Mouse (Mus musculus) erythroblast, embryonic 14.5 days (primary cell): ENCODE measurements around the gene Plcb4. TPM values are rescaled to one million over a fixed set of nuclear protein-coding genes. Genes with fewer than 3 reads are reported as not detected.

Source experiments
- H3K27me3 ChIP-seq: 2 replicates; pipeline ENCODE4 v1.6.1; 2012; ENCODE audit warnings: inconsistent platforms; ENCODE audit not compliant: control insufficient read depth
- H3K36me3 ChIP-seq: 2 replicates; pipeline ENCODE4 v1.6.1; 2012; ENCODE audit warnings: mild to moderate bottlenecking, inconsistent platforms; ENCODE audit not compliant: control insufficient read depth
- H3K4me1 ChIP-seq: 2 replicates; pipeline ENCODE4 v1.6.1; 2012; ENCODE audit warnings: inconsistent platforms; ENCODE audit not compliant: control insufficient read depth
- H3K4me3 ChIP-seq: replicated peaks from 2 replicates; pipeline ENCODE3; 2012; ENCODE audit warnings: moderate library complexity, mild to moderate bottlenecking, inconsistent platforms
- H3K9me3 ChIP-seq: 2 replicates; pipeline ENCODE4 v1.6.1; 2012; ENCODE audit warnings: low read length, inconsistent platforms, mixed read lengths; ENCODE audit not compliant: control insufficient read depth
- GATA1 ChIP-seq: IDR thresholded peaks from 2 replicates; pipeline ENCODE4 v1.6.1; 2012; ENCODE audit warnings: low read length, inconsistent platforms, mixed read lengths
- TAL1 ChIP-seq: IDR thresholded peaks from 3 replicates; pipeline ENCODE4 v1.6.1; 2012; ENCODE audit warnings: low read length, inconsistent platforms, mixed read lengths
- polyA plus RNA-seq: library from polyadenylated mRNA; stranded (reverse); fragments of >175 nt; gene quantifications from 2 replicates; pipeline ENCODE4 v1.2.3, GENCODE M21; 2012

Gene Plcb4
- polyA plus RNA-seq, 1 experiment = not detected

- TF ChIP-seq TAL1 = no peak
- TF ChIP-seq GATA1 = no peak
- H3K27me3 ChIP-seq = no peaks in the 10 kb centered on the region
- no peaks in the 10 kb centered on the region for H3K36me3 ChIP-seq
- no peak overlapping the region for H3K4me3 ChIP-seq
- no peaks in the 10 kb centered on the region for H3K9me3 ChIP-seq
- H3K4me1 ChIP-seq = no peaks in the 10 kb centered on the region
Observed at GRCm38 (mm10) chr2:135781391-135781790, 122.6 kb downstream of the Plcb4 start.

- Histone ChIP-seq H3K4me1 (no peaks in the 10 kb centered on the region), H3K9me3 (no peaks in the 10 kb centered on the region), H3K27me3 (no peaks in the 10 kb centered on the region), H3K4me3 (no peak overlapping the region), H3K36me3 (no peaks in the 10 kb centered on the region)
- no peak for TF ChIP-seq GATA1
- TF ChIP-seq TAL1 = no peak
Observed at GRCm38 (mm10) chr2:135787415-135787814, 128.6 kb downstream of the Plcb4 start.

DNA sequence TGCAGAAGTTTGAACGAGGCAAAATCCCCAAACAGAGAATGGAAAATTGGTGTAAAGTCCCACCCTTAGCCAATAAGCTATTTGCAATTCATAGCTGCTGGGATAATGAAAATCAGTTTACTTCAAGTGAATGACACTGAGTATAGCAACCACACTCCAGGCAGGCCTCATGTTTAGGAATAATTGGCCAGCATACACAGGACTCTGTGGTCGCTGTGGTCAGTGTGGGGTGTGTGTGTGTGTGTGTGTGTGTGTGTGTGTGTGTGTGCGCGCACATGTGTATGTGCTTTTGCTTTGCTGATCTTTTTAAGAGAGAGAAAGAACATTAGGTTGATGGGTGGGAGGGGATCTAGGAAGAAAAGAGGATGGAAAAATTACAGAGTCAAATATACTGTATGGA is 134.1 kb downstream of the Plcb4 start:
- no peaks in the 10 kb centered on the region for H3K9me3 ChIP-seq
- no peak overlapping the region for H3K4me3 ChIP-seq
- TF ChIP-seq TAL1 (no peak), GATA1 (no peak)
- H3K36me3 ChIP-seq = no peaks in the 10 kb centered on the region
- no peaks in the 10 kb centered on the region for H3K4me1 ChIP-seq
- H3K27me3 ChIP-seq = no peaks in the 10 kb centered on the region

- Histone ChIP-seq H3K4me3 (no peak overlapping the region), H3K36me3 (no peaks in the 10 kb centered on the region), H3K4me1 (no peaks in the 10 kb centered on the region), H3K9me3 (no peaks in the 10 kb centered on the region), H3K27me3 (no peaks in the 10 kb centered on the region)
- TF ChIP-seq TAL1 (no peak), GATA1 (no peak)
Observed at GRCm38 (mm10) chr2:135796684-135797083, 137.9 kb downstream of the Plcb4 start.

- Histone ChIP-seq H3K27me3 (no peaks in the 10 kb centered on the region), H3K9me3 (no peaks in the 10 kb centered on the region), H3K4me3 (no peak overlapping the region), H3K4me1 (no peaks in the 10 kb centered on the region), H3K36me3 (no peaks in the 10 kb centered on the region)
- TF ChIP-seq GATA1 = no peak
- TF ChIP-seq TAL1 = no peak
Observed at GRCm38 (mm10) chr2:135797677-135798546, 139.1 kb downstream of the Plcb4 start.

- Histone ChIP-seq H3K36me3 (no peaks in the 10 kb centered on the region), H3K9me3 (no peaks in the 10 kb centered on the region), H3K27me3 (no peaks in the 10 kb centered on the region), H3K4me1 (no peaks in the 10 kb centered on the region), H3K4me3 (no peak overlapping the region)
- no peak for TF ChIP-seq GATA1
- no peak for TF ChIP-seq TAL1
Observed at GRCm38 (mm10) chr2:135799149-135799770, 140.4 kb downstream of the Plcb4 start.

- H3K4me1 ChIP-seq = no peaks in the 10 kb centered on the region
Observed at GRCm38 (mm10) chr2:135800385-135800784, 141.6 kb downstream of the Plcb4 start.

DNA sequence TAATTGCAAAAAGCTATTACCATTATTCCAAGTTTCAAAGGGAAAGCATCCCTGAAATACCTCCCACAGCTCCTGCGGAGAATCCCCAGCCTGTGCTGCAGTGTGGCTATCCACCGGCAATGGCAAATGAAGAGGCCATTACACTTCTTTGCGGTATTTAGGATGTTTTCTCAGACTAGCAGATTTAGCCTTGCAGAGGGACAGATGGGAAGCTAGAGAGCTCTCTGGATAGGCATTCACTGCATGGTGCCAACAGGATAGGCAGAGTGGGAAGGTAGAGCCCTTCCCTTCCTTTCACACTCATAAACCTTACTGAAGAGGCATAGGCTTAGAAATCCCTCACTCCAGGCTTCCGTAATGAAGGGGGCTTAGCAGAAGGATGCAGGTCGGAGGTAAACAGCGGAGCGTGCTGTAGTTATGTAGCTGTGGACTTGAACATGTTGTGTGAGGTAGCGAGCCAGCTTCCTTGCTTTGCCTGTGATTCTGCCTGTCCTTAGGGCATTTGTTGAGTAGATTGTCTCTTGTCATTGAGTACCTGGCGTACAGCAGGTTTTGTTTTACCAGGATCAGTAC is 144.2 kb downstream of the Plcb4 start:
- no peak for TF ChIP-seq GATA1
- TF ChIP-seq TAL1 = no peak
- Histone ChIP-seq H3K4me1 (no peaks in the 10 kb centered on the region), H3K4me3 (no peak overlapping the region), H3K36me3 (no peaks in the 10 kb centered on the region), H3K9me3 (no peaks in the 10 kb centered on the region), H3K27me3 (no peaks in the 10 kb centered on the region)

More at GRCm38 (mm10) chr2:135800385-135800784, 141.6 kb downstream of the Plcb4 start:
- TF ChIP-seq TAL1 (no peak), GATA1 (no peak)
- Histone ChIP-seq H3K9me3 (no peaks in the 10 kb centered on the region), H3K36me3 (no peaks in the 10 kb centered on the region), H3K4me3 (no peak overlapping the region), H3K27me3 (no peaks in the 10 kb centered on the region)

GRCm38 (mm10) chr2:135805748-135806685 is 147.2 kb downstream of the Plcb4 start:
- Histone ChIP-seq H3K4me3 (no peak overlapping the region), H3K36me3 (no peaks in the 10 kb centered on the region), H3K27me3 (no peaks in the 10 kb centered on the region), H3K4me1 (no peaks in the 10 kb centered on the region), H3K9me3 (no peaks in the 10 kb centered on the region)
- TF ChIP-seq TAL1 (no peak), GATA1 (no peak)
